Mouse (Mus musculus): ENCODE measurements around the gene Dlk2. TPM values are rescaled to one million over a fixed set of nuclear protein-coding genes. Genes with fewer than 3 reads are reported as not detected.
A peak's percentile ranks its signal among the peaks of the same experiment; 100 is the strongest.

Dlk2 gene
- polyA plus RNA-seq, 1 experiment: 3.1 TPM

GRCm38 (mm10) chr17:46328723-46329122, 31.5 kb downstream of the Dlk2 start:
- no peak for DNase-seq
- H3K4me3 ChIP-seq (replicated peaks; ENCODE audit: extremely low read depth, low read depth, low read length): no peak overlapping the region
- no peak for TF ChIP-seq CTCF (IDR thresholded peaks at IDR 0.05; ENCODE audit: insufficient read depth, low read length)
- TF ChIP-seq POLR2A (IDR thresholded peaks at IDR 0.05; ENCODE audit: borderline replicate concordance, extremely low read depth, low read depth, low read length): no peak
- 66% methylated on average over 6 of the region's 6 CpGs for WGBS
- H3K4me1 ChIP-seq (ENCODE audit: control insufficient read depth, insufficient read depth, low read length): peaks cover 5% of the 10 kb centered on the region; the same call in 1 of the 2 replicates

GRCm38 (mm10) chr17:46336475-46336874, 39.3 kb downstream of the Dlk2 start:
- no peak overlapping the region for H3K4me3 ChIP-seq (replicated peaks; ENCODE audit: extremely low read depth, low read depth, low read length)
- DNase-seq: no peak
- H3K4me1 ChIP-seq (ENCODE audit: control insufficient read depth, insufficient read depth, low read length): no peaks in the 10 kb centered on the region
- TF ChIP-seq POLR2A (IDR thresholded peaks at IDR 0.05; ENCODE audit: borderline replicate concordance, extremely low read depth, low read depth, low read length): no peak
- TF ChIP-seq CTCF (IDR thresholded peaks at IDR 0.05; ENCODE audit: insufficient read depth, low read length): peak; percentile 45
- 26% methylated on average over 5 of the region's 5 CpGs for WGBS

GRCm38 (mm10) chr17:46341208-46341607, 44.0 kb downstream of the Dlk2 start:
- no peak overlapping the region for H3K4me3 ChIP-seq (replicated peaks; ENCODE audit: extremely low read depth, low read depth, low read length)
- 53% methylated on average over 7 of the region's 7 CpGs for WGBS
- no peaks in the 10 kb centered on the region for H3K4me1 ChIP-seq (ENCODE audit: control insufficient read depth, insufficient read depth, low read length)
- no peak for DNase-seq
- TF ChIP-seq CTCF (IDR thresholded peaks at IDR 0.05; ENCODE audit: insufficient read depth, low read length) (no peak), POLR2A (IDR thresholded peaks at IDR 0.05; ENCODE audit: borderline replicate concordance, extremely low read depth, low read depth, low read length) (no peak)

- DNase-seq: no peak
- no peaks in the 10 kb centered on the region for H3K4me1 ChIP-seq (ENCODE audit: control insufficient read depth, insufficient read depth, low read length)
- no peak for TF ChIP-seq POLR2A (IDR thresholded peaks at IDR 0.05; ENCODE audit: borderline replicate concordance, extremely low read depth, low read depth, low read length)
- no peak for TF ChIP-seq CTCF (IDR thresholded peaks at IDR 0.05; ENCODE audit: insufficient read depth, low read length)
- 84% methylated on average over 8 of the region's 8 CpGs for WGBS
- H3K4me3 ChIP-seq (replicated peaks; ENCODE audit: extremely low read depth, low read depth, low read length): no peak overlapping the region
Measured at GRCm38 (mm10) chr17:46351026-46351700, 53.9 kb downstream of the Dlk2 start.

Other genes starting within 250 kb of the Dlk2 start
- gene Mrps18a, start 186.4 kb upstream of the Dlk2 start, polyA plus RNA-seq (2012; rRNA removed): 41.3 and 44.9 TPM in 2 replicates
- gene Rsph9, start 153.2 kb upstream of the Dlk2 start, polyA plus RNA-seq (2012; rRNA removed): 26.0 and 28.1 TPM in 2 replicates
- gene Mad2l1bp, start 143.9 kb upstream of the Dlk2 start, polyA plus RNA-seq (2012; rRNA removed): 13.1 and 13.8 TPM in 2 replicates
- 134 and 161 TPM in 2 replicates for gene Gtpbp2, start 136.4 kb upstream of the Dlk2 start, polyA plus RNA-seq (2012; rRNA removed)
- gene Polh, start 94.8 kb upstream of the Dlk2 start, polyA plus RNA-seq (2012; rRNA removed): 3.4 and 4.2 TPM in 2 replicates
- gene Xpo5, start 94.6 kb upstream of the Dlk2 start, polyA plus RNA-seq (2012; rRNA removed): 15.2 and 19.6 TPM in 2 replicates
- 35.9 and 39.5 TPM in 2 replicates for gene Polr1c, start 49.4 kb upstream of the Dlk2 start, polyA plus RNA-seq (2012; rRNA removed)
- 208 and 209 TPM in 2 replicates for gene Yipf3, start 49.3 kb upstream of the Dlk2 start, polyA plus RNA-seq (2012; rRNA removed)
- gene Lrrc73, start 43.9 kb upstream of the Dlk2 start, polyA plus RNA-seq (2012; rRNA removed): 6.8 TPM in 2 replicates
- 45.2 TPM in 2 replicates for gene Tjap1, start 14.4 kb upstream of the Dlk2 start, polyA plus RNA-seq (2012; rRNA removed)
- gene Abcc10, start 30.9 kb downstream of the Dlk2 start, polyA plus RNA-seq (2012; rRNA removed): 13.1 and 15.1 TPM in 2 replicates
- gene Zfp318, start 86.3 kb downstream of the Dlk2 start, polyA plus RNA-seq (2012; rRNA removed): 11.2 and 12.5 TPM in 2 replicates
- gene Crip3, start 131.5 kb downstream of the Dlk2 start, polyA plus RNA-seq (2012; rRNA removed): 3.3 and 6.8 TPM in 2 replicates
- not detected in 2 replicates for gene Slc22a7, start 141.0 kb downstream of the Dlk2 start, polyA plus RNA-seq (2012; rRNA removed)
- 0.17 and 0.19 TPM in 2 replicates for gene Ttbk1, start 190.3 kb downstream of the Dlk2 start, polyA plus RNA-seq (2012; rRNA removed)
- gene Dnph1, start 199.3 kb downstream of the Dlk2 start, polyA plus RNA-seq (2012; rRNA removed): 0.78 and 2.0 TPM in 2 replicates
- gene Cul9, start 249.0 kb downstream of the Dlk2 start, polyA plus RNA-seq (2012; rRNA removed): 25.3 and 27.5 TPM in 2 replicates